ENCODE assay signal across 16 mouse cellular contexts in genomic region chr11:95734485-95734884, GRCm38 (mm10).
"Had no signal": no experiment of that assay in that cellular context is flagged by ENCODE, and none has a peak within 500 bp of the region (broad histone marks: within the 10 kb centered on the region; RNA-seq: fewer than 3 reads in every experiment).

No protein-coding gene starts in this region.

- DNase-seq: liver, postnatal 0 days; lung, adult 2 months; lung, postnatal 14 days; lung, postnatal 36 days; midbrain, embryonic 14.5 days; right cerebral cortex, postnatal 14 days; spleen, adult 18-20 months; thymus, adult 18-20 months; thymus, postnatal 14 days; thymus, postnatal 36 days had no signal

- H3K9me3 ChIP-seq: liver, embryonic 15.5 days; lung, embryonic 15.5 days; megakaryocyte, embryonic 14.5 days; midbrain, embryonic 12.5 days; neural tube, embryonic 12.5 days had no signal

- H3K27ac ChIP-seq: liver, embryonic 15.5 days; lung, embryonic 15.5 days; macrophage; midbrain, embryonic 12.5 days; neural tube, embryonic 12.5 days had no signal

- H3K27me3 ChIP-seq: liver, embryonic 15.5 days; lung, embryonic 15.5 days; megakaryocyte, embryonic 14.5 days; midbrain, embryonic 12.5 days; neural tube, embryonic 12.5 days had no signal

- H3K4me1 ChIP-seq: midbrain, embryonic 12.5 days; neural tube, embryonic 12.5 days had no signal

- H3K36me3 ChIP-seq: liver, embryonic 15.5 days; lung, embryonic 15.5 days; midbrain, embryonic 12.5 days; neural tube, embryonic 12.5 days had no signal

- H3K4me3 ChIP-seq: liver, embryonic 15.5 days; lung, embryonic 15.5 days; megakaryocyte, embryonic 14.5 days; midbrain, embryonic 12.5 days; neural tube, embryonic 12.5 days had no signal
